Mouse (Mus musculus): Measurements from ENCODE around the gene Igfbp7. TPM values are rescaled to one million over a fixed set of nuclear protein-coding genes. Genes with fewer than 3 reads are reported as not detected.

The Igfbp7 gene
- total and polyA plus RNA-seq, 3 experiments, result 0.07 TPM; not detected in 2

DNA sequence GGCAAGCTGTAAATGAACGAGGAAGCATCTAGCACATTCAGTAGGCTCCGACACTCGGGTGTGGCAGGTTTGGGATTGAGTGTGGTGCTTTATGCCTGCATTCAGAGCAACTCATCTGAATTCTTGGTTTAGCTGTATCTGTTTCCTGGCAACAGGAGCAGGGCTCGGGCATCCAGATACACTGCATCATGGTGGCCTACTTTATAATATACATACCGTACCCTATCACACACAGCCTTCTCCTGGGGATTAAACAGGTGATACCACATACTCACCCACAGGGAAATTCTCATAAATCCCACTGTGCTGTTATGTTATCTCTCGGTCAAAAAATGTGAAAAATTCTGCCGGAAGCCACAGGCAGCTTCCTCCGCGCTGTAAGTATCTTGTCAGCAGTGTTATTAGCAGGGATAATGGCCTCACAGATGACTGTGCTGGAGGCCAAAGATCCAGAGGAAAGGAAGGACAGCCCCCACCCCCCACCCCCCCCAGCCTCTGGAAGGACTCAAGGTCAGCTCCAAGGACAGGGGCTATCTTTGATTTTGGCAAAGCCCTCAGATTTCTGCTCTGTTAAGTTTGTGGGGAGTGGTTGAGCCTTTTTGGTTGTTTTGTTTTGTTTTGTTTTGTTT lies 13.7 kb downstream of the Igfbp7 start:
- no peaks in the 10 kb centered on the region for H3K79me2 ChIP-seq (ENCODE audit: control insufficient read depth, insufficient read depth, low read length, poor library complexity)
- no peak for TF ChIP-seq SIN3A (IDR thresholded peaks at IDR 0.05; ENCODE audit: low read length)
- TF ChIP-seq UBTF (IDR thresholded peaks at IDR 0.05; ENCODE audit: borderline replicate concordance, insufficient read depth, low read depth, low read length), result no peak
- no peak for TF ChIP-seq POLR2A (IDR thresholded peaks at IDR 0.05; ENCODE audit: control insufficient read depth in 1 of 2, insufficient read depth in 1 of 2, low read depth in 1 of 2, low read length in 2 of 2, poor library complexity in 1 of 2)
- no peak for TF ChIP-seq MYC (IDR thresholded peaks at IDR 0.05; ENCODE audit: low read depth, low read length)
- no peak for TF ChIP-seq GATA1 (IDR thresholded peaks at IDR 0.05; ENCODE audit: low read depth, low read length)
- no peak for TF ChIP-seq NRF1 (IDR thresholded peaks at IDR 0.05; ENCODE audit: insufficient read depth, low read depth, low read length, poor library complexity, severe bottlenecking)
- no peak for TF ChIP-seq BHLHE40 (IDR thresholded peaks at IDR 0.05; ENCODE audit: borderline replicate concordance, low read depth, low read length)
- TF ChIP-seq ZMIZ1 (IDR thresholded peaks at IDR 0.05; ENCODE audit: low read depth, low read length), result no peak
- no peak for TF ChIP-seq GABPA (IDR thresholded peaks at IDR 0.05; ENCODE audit: low read depth, low read length)
- no peak for TF ChIP-seq MXI1 (IDR thresholded peaks at IDR 0.05; ENCODE audit: low read depth, low read length)
- TF ChIP-seq ZKSCAN1 (IDR thresholded peaks at IDR 0.05; ENCODE audit: low read depth, low read length), result no peak
- no peak for TF ChIP-seq TCF12 (IDR thresholded peaks at IDR 0.05; ENCODE audit: low read depth, low read length)
- TF ChIP-seq HCFC1 (IDR thresholded peaks at IDR 0.05; ENCODE audit: low read depth, low read length), result no peak
- no peak for DNase-seq (ENCODE audit: low read depth, low spot score)
- no peaks in the 10 kb centered on the region for H3K9me3 ChIP-seq (replicated peaks; ENCODE audit: insufficient read depth, low read length)
- H3K27me3 ChIP-seq (ENCODE audit: control insufficient read depth in 1 of 2, insufficient read depth in 2 of 2, low read length in 2 of 2), result peaks cover 0 to 2% of the 10 kb centered on the region in 2 experiments; a peak in 1 of 4 replicates
- no peak overlapping the region for H3K27ac ChIP-seq (ENCODE audit: control insufficient read depth, low read depth, low read length)
- no peaks in the 10 kb centered on the region for H3K4me1 ChIP-seq (ENCODE audit: control insufficient read depth in 1 of 2, insufficient read depth in 2 of 2, low read length in 2 of 2)
- no peak overlapping the region for H3K9ac ChIP-seq (ENCODE audit: control insufficient read depth, low read depth, low read length, poor library complexity, severe bottlenecking)
- H3K36me3 ChIP-seq (ENCODE audit: control insufficient read depth in 1 of 2, insufficient read depth in 2 of 2, low read length in 2 of 2), result no peaks in the 10 kb centered on the region
- H3K4me3 ChIP-seq (ENCODE audit: control insufficient read depth in 1 of 2, insufficient read depth in 1 of 2, low read depth in 2 of 2, low read length in 2 of 2), result no peak overlapping the region

- no peaks in the 10 kb centered on the region for H3K4me1 ChIP-seq (ENCODE audit: control insufficient read depth in 1 of 2, insufficient read depth in 2 of 2, low read length in 2 of 2)
- H3K4me3 ChIP-seq (ENCODE audit: control insufficient read depth in 1 of 2, insufficient read depth in 1 of 2, low read depth in 2 of 2, low read length in 2 of 2), result no peak overlapping the region
- H3K79me2 ChIP-seq (ENCODE audit: control insufficient read depth, insufficient read depth, low read length, poor library complexity), result no peaks in the 10 kb centered on the region
- no peak overlapping the region for H3K27ac ChIP-seq (ENCODE audit: control insufficient read depth, low read depth, low read length)
- no peak overlapping the region for H3K9ac ChIP-seq (ENCODE audit: control insufficient read depth, low read depth, low read length, poor library complexity, severe bottlenecking)
- H3K27me3 ChIP-seq (ENCODE audit: control insufficient read depth in 1 of 2, insufficient read depth in 2 of 2, low read length in 2 of 2), result peaks cover 0 to 2% of the 10 kb centered on the region in 2 experiments; a peak in 1 of 4 replicates
- H3K36me3 ChIP-seq (ENCODE audit: control insufficient read depth in 1 of 2, insufficient read depth in 2 of 2, low read length in 2 of 2), result no peaks in the 10 kb centered on the region
- no peaks in the 10 kb centered on the region for H3K9me3 ChIP-seq (replicated peaks; ENCODE audit: insufficient read depth, low read length)
- TF ChIP-seq CTCF (IDR thresholded peaks at IDR 0.05 in 2 of 3, conservative IDR thresholded peaks at IDR 0.05 in 1 of 3; ENCODE audit: control insufficient read depth in 1 of 3, insufficient read depth in 1 of 3, low read depth in 2 of 3, low read length in 3 of 3, poor library complexity in 1 of 3, severe bottlenecking in 1 of 3), result no peak
- TF ChIP-seq ZC3H11A (IDR thresholded peaks at IDR 0.05; ENCODE audit: low read depth, low read length), result no peak
- TF ChIP-seq ZNF384 (IDR thresholded peaks at IDR 0.05; ENCODE audit: low read depth, low read length), result no peak
- no peak for TF ChIP-seq NRF1 (IDR thresholded peaks at IDR 0.05; ENCODE audit: insufficient read depth, low read depth, low read length, poor library complexity, severe bottlenecking)
- no peak for TF ChIP-seq SMC3 (IDR thresholded peaks at IDR 0.05; ENCODE audit: low read depth, low read length)
- TF ChIP-seq EP300 (IDR thresholded peaks at IDR 0.05; ENCODE audit: low read depth in 1 of 2, low read length in 2 of 2), result no peak
- TF ChIP-seq UBTF (IDR thresholded peaks at IDR 0.05; ENCODE audit: borderline replicate concordance, insufficient read depth, low read depth, low read length), result no peak
- TF ChIP-seq POLR2A (IDR thresholded peaks at IDR 0.05; ENCODE audit: control insufficient read depth in 1 of 2, insufficient read depth in 1 of 2, low read depth in 1 of 2, low read length in 2 of 2, poor library complexity in 1 of 2), result no peak
- TF ChIP-seq BHLHE40 (IDR thresholded peaks at IDR 0.05; ENCODE audit: borderline replicate concordance, low read depth, low read length), result no peak
- no peak for TF ChIP-seq USF2 (IDR thresholded peaks at IDR 0.05; ENCODE audit: borderline replicate concordance in 1 of 2, insufficient read depth in 1 of 2, low read depth in 1 of 2, low read length in 2 of 2)
- no peak for TF ChIP-seq KAT2A (conservative IDR thresholded peaks at IDR 0.05; ENCODE audit: low read depth, low read length)
- no peak for TF ChIP-seq RCOR1 (IDR thresholded peaks at IDR 0.05; ENCODE audit: low read depth, low read length)
- DNase-seq (ENCODE audit: low read depth, low spot score), result no peak
Observed at GRCm38 (mm10) chr5:77393094-77393619, 14.7 kb downstream of the Igfbp7 start.

Measured in MEL (cell line).